Mouse (Mus musculus) gastrocnemius, adult 8-10 months (tissue): ENCODE results near the gene Pip4p1. TPM values are rescaled to one million over a fixed set of nuclear protein-coding genes. Genes with fewer than 3 reads are reported as not detected.
"Not testable (repeated sequence)": the region's sequence is repeated elsewhere in the genome, so short reads cannot be mapped to it uniquely, and the experiment has no call there.

Experiments used
- DNase-seq, 2 experiments: peaks; one replicate each; pipeline ENCODE4 v3.0.0; 2022; ENCODE audit warnings: low spot score in 2 of 2
- total RNA-seq, 4 experiments: library from RNA; stranded (reverse); gene quantifications; 2 replicates each; pipeline ENCODE4 v1.2.4; 2022

The Pip4p1 gene
- total RNA-seq = 10 to 100 TPM; 12.4 to 19.8 (median 18.4) TPM

- DNase-seq = peak; percentile 98 to 99
These were observed at the start of gene Pip4p1, which contains the start of gene Pnp for GRCm38 (mm10) chr14:50930754-50931492. Pip4p1 (minus strand) TSS chr14:50930856. Pnp (plus strand) TSS chr14:50931082.

GRCm38 (mm10) chr14:50979631-50980030 is 49.0 kb upstream of the Pip4p1 start:
- no peak for DNase-seq

- DNase-seq = not testable (repeated sequence)
These were observed 47.8 kb upstream of the Pip4p1 start for GRCm38 (mm10) chr14:50978451-50978850.

- DNase-seq = no peak
These were observed 46.0 kb upstream of the Pip4p1 start for GRCm38 (mm10) chr14:50976674-50977073.

- no peak for DNase-seq
These were observed 44.3 kb upstream of the Pip4p1 start for GRCm38 (mm10) chr14:50975001-50975400.

GRCm38 (mm10) chr14:50973700-50974099 is 43.0 kb upstream of the Pip4p1 start:
- no peak for DNase-seq

GRCm38 (mm10) chr14:50973054-50973453 is 42.4 kb upstream of the Pip4p1 start:
- DNase-seq = not testable (repeated sequence)

GRCm38 (mm10) chr14:50970822-50971221 is 40.2 kb upstream of the Pip4p1 start:
- no peak for DNase-seq

GRCm38 (mm10) chr14:50969558-50970544 is 39.2 kb upstream of the Pip4p1 start:
- no peak for DNase-seq

- no peak for DNase-seq
These were observed 38.4 kb upstream of the Pip4p1 start for GRCm38 (mm10) chr14:50969041-50969440.

- no peak for DNase-seq
These were observed 37.7 kb upstream of the Pip4p1 start for GRCm38 (mm10) chr14:50968216-50968980.

- not testable (repeated sequence) for DNase-seq
These were observed 27.8 kb upstream of the Pip4p1 start for GRCm38 (mm10) chr14:50958289-50958995.

- DNase-seq = not testable (repeated sequence)
These were observed 26.5 kb upstream of the Pip4p1 start for GRCm38 (mm10) chr14:50957146-50957545.

- DNase-seq = not testable (repeated sequence)
These were observed 26.1 kb upstream of the Pip4p1 start for GRCm38 (mm10) chr14:50956724-50957123.

- peak; percentile 16 to 33 for DNase-seq
These were observed 25.4 kb upstream of the Pip4p1 start, which contains the start of gene Pnp2 for GRCm38 (mm10) chr14:50955942-50956508. Pnp2 (plus strand) TSS chr14:50955992.

GRCm38 (mm10) chr14:50955487-50955886 is 24.8 kb upstream of the Pip4p1 start:
- DNase-seq = no peak

GRCm38 (mm10) chr14:50945526-50945925 is 14.9 kb upstream of the Pip4p1 start:
- DNase-seq = not testable (repeated sequence)

- DNase-seq = not testable (repeated sequence)
These were observed 14.4 kb upstream of the Pip4p1 start for GRCm38 (mm10) chr14:50945081-50945480.

- not testable (repeated sequence) for DNase-seq
These were observed 14.0 kb upstream of the Pip4p1 start for GRCm38 (mm10) chr14:50944668-50945033.
